Mouse (Mus musculus): ENCODE data around the gene Mark2. TPM values are rescaled to one million over a fixed set of nuclear protein-coding genes. Genes with fewer than 3 reads are reported as not detected.

The Mark2 gene
- total RNA-seq, 2 experiments from 2014 or later = 23.3 to 70.0 TPM

- peak; percentile 57 for ATAC-seq (replicated peaks; ENCODE audit: poor library complexity)
Measured at GRCm38 (mm10) chr19:7268722-7269090, 73.0 kb downstream of the Mark2 start.

GRCm38 (mm10) chr19:7267781-7268721 lies 73.6 kb downstream of the Mark2 start:
- ATAC-seq (replicated peaks; ENCODE audit: poor library complexity) = peak; percentile 51

GRCm38 (mm10) chr19:7267091-7267741 lies 74.4 kb downstream of the Mark2 start, which contains the start of gene Rcor2:
Rcor2 (plus strand) TSS chr19:7267325.
- ATAC-seq (replicated peaks; ENCODE audit: poor library complexity) = peak; percentile 13

- no peak for ATAC-seq (replicated peaks; ENCODE audit: poor library complexity)
Measured at GRCm38 (mm10) chr19:7266421-7266831, 75.2 kb downstream of the Mark2 start.

GRCm38 (mm10) chr19:7265478-7266191 lies 76.0 kb downstream of the Mark2 start:
- ATAC-seq (replicated peaks; ENCODE audit: poor library complexity) = no peak

GRCm38 (mm10) chr19:7264766-7265331 lies 76.8 kb downstream of the Mark2 start:
- ATAC-seq (replicated peaks; ENCODE audit: poor library complexity) = no peak

- peak; percentile 61 for ATAC-seq (replicated peaks; ENCODE audit: poor library complexity)
Measured at GRCm38 (mm10) chr19:7264088-7264765, 77.4 kb downstream of the Mark2 start.

GRCm38 (mm10) chr19:7262592-7262991 lies 79.1 kb downstream of the Mark2 start:
- no peak for ATAC-seq (replicated peaks; ENCODE audit: poor library complexity)

- ATAC-seq (replicated peaks; ENCODE audit: poor library complexity) = no peak
Measured at GRCm38 (mm10) chr19:7261964-7262363, 79.7 kb downstream of the Mark2 start.

GRCm38 (mm10) chr19:7261476-7261875 lies 80.2 kb downstream of the Mark2 start:
- no peak for ATAC-seq (replicated peaks; ENCODE audit: poor library complexity)

- no peak for ATAC-seq (replicated peaks; ENCODE audit: poor library complexity)
Measured at GRCm38 (mm10) chr19:7257881-7258280, 83.8 kb downstream of the Mark2 start.

GRCm38 (mm10) chr19:7246021-7246420 lies 95.6 kb downstream of the Mark2 start:
- peak; percentile 66 for ATAC-seq (replicated peaks; ENCODE audit: poor library complexity)

- peak; percentile 96 for ATAC-seq (replicated peaks; ENCODE audit: poor library complexity)
Measured at GRCm38 (mm10) chr19:7240782-7241690, 100.6 kb downstream of the Mark2 start, which contains the start of gene Naa40. Naa40 (minus strand) TSS chr19:7241183.

GRCm38 (mm10) chr19:7240291-7240690 lies 101.4 kb downstream of the Mark2 start:
- ATAC-seq (replicated peaks; ENCODE audit: poor library complexity) = no peak

GRCm38 (mm10) chr19:7239574-7239973 lies 102.1 kb downstream of the Mark2 start:
- no peak for ATAC-seq (replicated peaks; ENCODE audit: poor library complexity)

GRCm38 (mm10) chr19:7236742-7237141 lies 104.9 kb downstream of the Mark2 start:
- no peak for ATAC-seq (replicated peaks; ENCODE audit: poor library complexity)

GRCm38 (mm10) chr19:7236011-7236410 lies 105.6 kb downstream of the Mark2 start:
- no peak for ATAC-seq (replicated peaks; ENCODE audit: poor library complexity)

- ATAC-seq (replicated peaks; ENCODE audit: poor library complexity) = no peak
Measured at GRCm38 (mm10) chr19:7235461-7235860, 106.2 kb downstream of the Mark2 start.

- peak; percentile 99 for ATAC-seq (replicated peaks; ENCODE audit: poor library complexity)
Measured at GRCm38 (mm10) chr19:7234537-7235221, 107.0 kb downstream of the Mark2 start.
